Mouse (Mus musculus): ENCODE results near the gene Fbxo42. TPM values are rescaled to one million over a fixed set of nuclear protein-coding genes. Genes with fewer than 3 reads are reported as not detected.

Fbxo42 gene
- polyA plus RNA-seq, 3 experiments from 2014 or later, result 5.5 to 6.3 (median 5.8) TPM

- ATAC-seq, result no peak
Observed at GRCm38 (mm10) chr4:141219583-141220213, 72.0 kb downstream of the Fbxo42 start.

DNA sequence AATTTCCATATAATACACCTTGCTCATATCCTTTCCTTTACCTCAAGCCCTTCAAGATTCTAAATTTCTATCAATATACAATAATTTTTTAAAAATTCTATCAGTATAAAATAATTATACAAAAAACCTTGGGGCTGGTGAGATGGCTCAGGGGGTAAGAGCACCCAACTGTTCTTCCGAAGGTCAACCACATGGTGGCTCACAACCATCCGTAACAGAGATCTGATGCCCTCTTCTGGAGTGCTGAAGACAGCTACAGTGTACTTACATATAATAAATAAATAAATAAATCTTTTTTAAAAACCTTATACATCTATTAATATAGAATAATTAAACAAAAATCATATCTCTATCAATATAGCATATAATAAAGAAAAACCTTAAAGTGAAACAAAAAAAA lies 74.1 kb downstream of the Fbxo42 start:
- no peak for ATAC-seq

- no peak for ATAC-seq
Observed at GRCm38 (mm10) chr4:141222752-141223151, 75.0 kb downstream of the Fbxo42 start.

- ATAC-seq, result no peak
Observed at GRCm38 (mm10) chr4:141228687-141229086, 81.0 kb downstream of the Fbxo42 start.

GRCm38 (mm10) chr4:141233196-141233595 lies 85.5 kb downstream of the Fbxo42 start:
- ATAC-seq, result no peak

- ATAC-seq, result no peak
Observed at GRCm38 (mm10) chr4:141235537-141236111, 87.9 kb downstream of the Fbxo42 start.

DNA sequence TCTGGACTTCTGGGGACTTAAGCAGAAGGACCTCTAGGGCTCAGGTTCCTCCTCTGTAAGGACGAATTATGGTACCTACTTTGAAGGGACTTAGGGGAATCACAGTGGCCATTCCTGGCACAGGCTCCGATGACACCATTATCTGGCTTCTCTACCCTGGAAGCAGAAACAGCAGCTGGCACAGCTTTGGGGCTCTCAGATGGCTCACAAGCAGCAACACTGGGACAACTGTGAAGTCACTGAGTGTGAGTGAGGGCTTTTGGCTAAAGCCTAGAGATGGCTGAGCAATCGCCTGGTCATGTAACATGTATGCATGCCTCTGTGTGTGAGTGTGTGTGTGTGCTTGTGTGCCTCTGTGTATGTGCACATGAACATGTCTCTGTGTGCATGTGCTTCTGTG lies 89.1 kb downstream of the Fbxo42 start:
- ATAC-seq, result no peak

- ATAC-seq, result peak; percentile 66
Observed at GRCm38 (mm10) chr4:141238492-141239387, 91.0 kb downstream of the Fbxo42 start.

DNA sequence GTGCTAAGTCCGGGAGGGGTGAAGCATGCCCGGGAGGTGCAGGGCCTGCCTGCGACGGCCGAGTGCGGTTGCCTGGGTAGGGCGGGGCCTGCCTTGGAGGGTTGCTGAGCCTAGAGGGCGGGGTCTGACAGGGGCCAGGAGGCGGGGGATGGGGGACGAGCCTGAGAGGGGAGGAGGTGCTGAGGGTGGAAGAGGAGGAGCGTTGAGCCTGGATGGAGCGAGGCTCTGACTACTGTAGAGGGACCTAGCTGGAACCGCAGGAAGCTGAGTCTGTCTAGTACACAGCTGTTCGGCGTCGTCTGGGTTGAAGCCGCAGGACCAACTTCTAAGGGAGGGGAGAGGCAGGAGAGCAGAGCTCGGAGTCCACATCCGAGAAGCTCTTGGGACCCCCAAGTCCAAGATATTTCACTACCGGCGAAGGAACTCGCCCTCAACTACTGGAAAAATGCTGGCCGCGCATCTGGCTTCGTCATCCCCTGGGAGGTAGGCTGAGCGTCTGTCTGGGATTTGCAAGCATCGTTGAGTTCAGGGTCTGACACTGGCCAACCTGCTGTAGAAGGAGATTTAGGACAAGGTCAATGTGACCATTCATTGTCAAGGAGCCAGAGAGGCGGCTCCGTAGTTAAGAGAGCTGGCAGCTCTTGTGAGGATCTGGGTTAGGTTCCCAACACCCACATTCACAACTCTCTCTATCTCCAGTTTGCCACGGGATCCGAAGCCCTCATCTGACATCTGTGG lies 91.8 kb downstream of the Fbxo42 start, which contains the start of gene Arhgef19:
Gene Arhgef19, plus strand, starts transcription at position 112 of the 738 bp plus-strand sequence.
- ATAC-seq, result peak; percentile 93

DNA sequence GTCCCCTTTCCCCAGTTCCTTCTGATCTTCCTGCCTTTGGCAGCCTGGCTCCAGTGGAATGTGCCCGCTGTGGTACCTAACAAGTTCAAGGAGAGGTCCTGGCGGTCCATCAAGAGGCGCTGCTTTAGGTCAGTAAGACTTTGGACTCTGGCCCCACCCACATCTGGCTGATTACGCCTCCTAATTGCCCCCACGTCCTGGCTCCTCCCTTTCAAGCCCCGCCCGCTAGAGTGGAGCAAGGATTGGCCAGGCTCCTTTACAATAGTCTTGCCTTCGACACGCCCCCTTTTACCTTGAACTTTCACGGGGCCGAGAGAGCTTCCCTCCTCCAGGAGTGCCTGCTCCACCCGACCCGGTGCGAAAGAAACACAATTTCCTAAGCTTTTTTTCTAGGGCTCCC lies 92.9 kb downstream of the Fbxo42 start:
- no peak for ATAC-seq

- no peak for ATAC-seq
Observed at GRCm38 (mm10) chr4:141241861-141242260, 94.1 kb downstream of the Fbxo42 start.

DNA sequence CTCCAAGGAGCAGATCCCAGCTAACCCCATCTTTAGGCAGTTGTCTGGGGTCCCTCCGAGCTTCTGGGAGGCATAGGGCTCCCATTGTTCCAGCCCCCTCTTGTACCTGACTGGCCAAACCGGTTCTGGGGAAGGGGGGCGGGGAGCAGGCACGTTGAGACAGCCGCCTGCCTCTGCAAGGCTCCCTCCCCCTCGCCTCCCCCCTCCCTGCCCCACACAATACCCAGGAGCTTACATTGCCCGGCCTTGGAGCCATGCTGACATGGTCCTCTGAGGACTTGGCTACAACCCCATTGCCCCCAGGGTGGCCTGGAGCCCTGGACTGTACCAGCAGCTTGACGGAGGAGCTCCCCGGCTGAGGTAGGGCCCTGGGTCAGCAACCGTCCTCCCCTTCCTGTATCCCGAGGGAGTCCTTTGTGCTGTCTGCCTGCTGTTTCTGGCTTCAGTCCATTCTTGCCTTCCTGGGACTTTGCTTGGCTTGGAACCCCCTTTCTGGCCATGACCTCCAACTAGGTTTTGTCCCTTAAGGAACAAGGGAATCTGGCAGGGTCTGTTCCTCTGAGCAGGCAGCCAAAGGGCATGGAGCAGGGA lies 95.0 kb downstream of the Fbxo42 start:
- no peak for ATAC-seq

- no peak for ATAC-seq
Observed at GRCm38 (mm10) chr4:141243636-141244035, 95.9 kb downstream of the Fbxo42 start.

DNA sequence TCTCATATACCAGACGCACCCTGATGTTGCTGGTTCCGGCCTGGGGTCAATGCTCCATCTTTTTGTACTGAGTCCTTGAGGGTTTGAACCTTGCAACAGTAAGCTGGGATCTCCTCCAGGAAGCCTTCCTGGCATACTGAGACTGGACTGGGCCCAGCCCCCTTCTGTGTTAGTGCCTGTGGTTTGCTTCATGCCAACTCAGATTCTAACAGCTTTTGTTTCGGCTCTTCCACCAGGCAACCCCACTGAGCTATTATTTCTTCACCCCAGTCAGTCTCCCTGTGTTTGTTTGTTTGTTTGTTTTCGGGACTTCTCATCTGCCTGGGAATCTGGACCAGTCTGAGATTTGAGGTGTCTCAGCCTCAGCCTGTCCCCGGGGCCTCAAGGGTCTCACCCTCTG lies 96.7 kb downstream of the Fbxo42 start:
- no peak for ATAC-seq

DNA sequence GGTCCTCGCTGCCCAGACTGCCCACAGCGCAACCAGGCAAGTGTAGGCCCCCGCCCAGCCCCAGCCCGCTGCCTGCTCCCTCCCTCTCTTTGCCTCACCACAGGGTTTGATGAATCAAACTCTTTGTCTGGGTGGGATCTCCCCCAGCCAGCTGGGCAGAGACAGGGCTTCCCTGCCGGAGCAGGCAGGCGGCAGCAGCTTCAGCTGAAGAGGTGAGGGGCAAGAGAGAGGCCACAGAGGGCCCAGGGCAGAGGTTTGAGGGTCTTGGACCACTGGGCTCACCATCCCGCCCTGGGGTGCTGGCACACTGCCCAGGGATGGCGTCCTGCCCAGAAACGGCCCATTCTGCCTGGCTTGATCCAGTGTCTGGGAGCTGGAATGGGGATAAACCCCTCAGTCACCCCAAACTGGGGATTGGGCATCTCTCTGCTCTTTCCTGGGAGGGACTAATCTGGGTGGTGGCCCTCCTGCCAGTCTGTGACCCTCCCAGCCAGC lies 97.3 kb downstream of the Fbxo42 start:
- no peak for ATAC-seq

DNA sequence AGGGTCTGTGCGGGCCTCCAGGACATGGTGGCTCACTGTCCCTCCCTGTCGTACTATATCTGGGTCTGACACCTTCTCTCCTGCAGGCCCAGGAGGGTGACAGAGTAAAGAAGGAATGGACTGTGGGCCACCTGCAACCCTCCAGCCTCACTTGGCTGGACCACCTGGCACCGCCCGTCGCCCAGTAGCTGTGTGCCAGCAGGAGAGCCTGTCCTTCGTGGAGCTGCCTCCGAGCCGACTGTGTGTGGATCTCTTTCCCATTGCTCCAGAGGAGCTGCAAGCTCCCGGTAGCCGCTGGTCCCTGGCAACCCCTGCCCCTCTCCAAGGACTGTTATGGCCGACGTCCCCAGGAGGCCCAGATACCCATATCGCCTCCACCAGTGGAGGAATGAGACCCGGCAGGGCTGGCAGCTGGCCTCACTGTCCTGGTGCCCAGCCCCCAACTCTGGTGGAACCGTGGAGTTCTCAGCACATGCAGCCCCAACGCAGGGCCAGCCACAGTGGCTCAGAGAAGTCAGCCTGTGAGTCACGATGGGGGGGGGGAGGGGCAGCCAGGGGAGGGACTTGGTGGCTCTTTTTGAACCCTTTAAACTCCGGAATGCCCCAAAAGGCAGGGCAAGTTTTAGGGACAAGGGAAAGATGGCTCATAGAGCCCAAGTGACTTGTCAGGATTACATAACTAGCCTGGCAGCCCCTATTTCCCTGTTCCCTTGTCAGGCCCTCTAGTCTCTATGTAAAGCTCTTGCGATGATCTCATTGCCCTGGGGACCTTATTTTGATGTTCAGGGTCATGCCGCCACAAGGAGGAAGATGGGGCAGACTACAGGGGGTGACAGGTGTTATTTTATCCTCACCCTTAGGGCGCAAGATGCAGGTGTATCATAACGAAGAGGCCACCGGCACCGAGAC lies 98.6 kb downstream of the Fbxo42 start:
- ATAC-seq, result no peak

DNA sequence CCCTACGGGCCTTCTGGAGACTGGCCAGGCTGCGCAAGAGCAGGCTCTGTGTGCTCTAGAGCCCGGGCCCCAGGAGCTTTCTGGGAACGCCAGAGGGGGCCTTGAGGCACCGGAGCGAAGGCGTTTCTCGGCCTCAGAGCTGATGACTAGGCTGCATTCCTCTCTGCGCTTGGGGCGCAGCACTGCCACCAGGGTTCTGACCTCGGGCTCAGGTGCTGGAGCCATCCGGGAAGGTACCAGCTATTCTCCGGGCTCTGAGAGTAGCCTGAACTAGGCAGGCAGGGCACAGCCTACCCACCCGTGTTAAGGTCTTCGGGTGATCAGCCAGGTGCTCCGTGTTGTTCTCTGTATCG lies 99.3 kb downstream of the Fbxo42 start:
- no peak for ATAC-seq

DNA sequence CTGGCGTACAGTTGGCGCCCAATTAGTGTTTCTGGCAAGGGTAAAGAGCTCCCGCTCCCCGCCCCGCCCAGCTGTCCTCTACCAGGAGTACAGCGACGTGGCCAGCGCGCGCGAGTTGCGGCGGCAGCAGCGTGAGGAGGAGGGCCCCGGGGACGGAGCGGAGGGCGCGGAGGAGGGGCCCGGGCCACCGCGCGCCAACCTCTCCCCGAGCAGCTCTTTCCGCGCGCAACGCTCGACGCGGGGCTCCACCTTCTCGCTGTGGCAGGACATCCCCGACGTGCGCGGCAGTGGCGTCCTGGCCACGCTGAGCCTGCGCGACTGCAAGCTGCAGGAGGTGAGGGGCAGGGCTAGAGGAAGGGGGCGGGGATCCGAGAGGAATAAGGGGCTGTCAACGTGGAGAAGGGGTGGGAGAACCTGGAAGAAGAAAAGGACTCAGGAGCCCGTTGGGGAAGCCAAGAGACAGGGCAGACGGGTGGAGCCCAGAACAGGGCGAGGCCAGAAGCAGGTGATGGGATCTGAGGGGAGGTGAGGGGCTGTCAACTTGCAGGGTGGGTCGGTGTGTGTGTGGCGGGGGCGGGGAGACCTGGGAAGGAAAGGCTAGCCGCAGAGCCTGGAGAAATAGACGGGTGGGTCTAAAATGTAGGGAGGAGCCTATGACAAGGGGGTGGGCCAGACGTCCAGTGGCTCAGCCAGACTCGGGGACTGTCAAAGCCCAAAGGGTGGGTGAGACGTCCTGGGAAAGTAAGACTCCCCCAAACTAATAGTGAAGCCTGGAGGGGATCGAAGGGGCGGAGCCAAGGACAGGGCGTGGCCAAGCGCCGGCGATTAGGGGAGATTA lies 100.3 kb downstream of the Fbxo42 start:
- no peak for ATAC-seq

DNA sequence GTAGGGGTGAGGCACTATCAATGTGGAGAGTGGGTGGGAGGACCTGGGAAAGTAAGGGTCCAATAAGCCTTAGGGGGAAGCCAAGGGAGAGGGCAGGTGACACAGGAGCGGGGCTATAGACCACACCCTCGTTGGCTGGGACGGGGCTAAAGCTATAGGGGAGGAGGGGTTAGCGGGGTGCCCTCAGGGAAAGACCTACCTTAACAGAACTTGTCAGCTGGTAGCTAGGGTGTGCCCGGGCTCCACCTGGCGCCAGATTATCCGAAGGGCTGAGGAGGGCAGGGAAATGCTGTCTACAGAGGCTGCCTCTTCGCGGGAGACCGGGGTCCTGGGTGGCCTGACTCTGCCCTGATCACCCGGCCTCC lies 100.9 kb downstream of the Fbxo42 start:
- no peak for ATAC-seq

DNA sequence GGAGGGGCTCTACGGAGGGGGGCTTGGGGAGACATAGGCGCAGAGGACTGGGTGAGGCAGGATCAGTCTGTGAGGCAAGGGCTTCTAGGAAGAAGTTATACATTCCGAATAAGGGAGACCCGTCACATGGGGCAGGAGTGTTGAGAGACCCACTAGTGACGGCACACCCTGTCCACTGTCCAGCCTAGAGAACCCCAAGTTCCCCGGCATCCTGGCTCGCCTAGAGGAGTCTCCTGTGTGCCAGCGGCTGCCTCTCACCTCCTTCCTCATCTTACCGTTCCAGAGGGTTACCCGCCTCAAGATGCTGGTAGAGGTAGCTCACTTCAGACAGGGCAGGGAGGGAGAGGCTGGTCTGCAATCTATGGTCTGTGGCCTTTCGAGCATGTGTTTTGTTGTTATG lies 101.7 kb downstream of the Fbxo42 start:
- no peak for ATAC-seq

All from inflammation-experienced regulatory T-cells, adult 6 months (primary cell).